Mouse (Mus musculus) kidney, adult 9 months (tissue): ENCODE measurements at regions not wholly inside any gene's neighbourhood (a gene's known extent, or its start where the extent isn't known, plus 50 kb on each side); places are given as distances from the start of the nearest gene placed in this dataset.
A peak's percentile ranks its signal among the peaks of the same experiment; 100 is the strongest.

Source experiments
- DNase-seq: peaks from one replicate; pipeline ENCODE4 v3.0.0; 2022

GRCm38 (mm10) chr6:147833501-147833900 lies 213.6 kb upstream of the Far2 start:
- no peak for DNase-seq

GRCm38 (mm10) chr6:147838846-147839245 lies 208.2 kb upstream of the Far2 start:
- DNase-seq = no peak

- DNase-seq = no peak
These were observed 197.1 kb upstream of the Far2 start for GRCm38 (mm10) chr6:147849988-147850387.

DNA sequence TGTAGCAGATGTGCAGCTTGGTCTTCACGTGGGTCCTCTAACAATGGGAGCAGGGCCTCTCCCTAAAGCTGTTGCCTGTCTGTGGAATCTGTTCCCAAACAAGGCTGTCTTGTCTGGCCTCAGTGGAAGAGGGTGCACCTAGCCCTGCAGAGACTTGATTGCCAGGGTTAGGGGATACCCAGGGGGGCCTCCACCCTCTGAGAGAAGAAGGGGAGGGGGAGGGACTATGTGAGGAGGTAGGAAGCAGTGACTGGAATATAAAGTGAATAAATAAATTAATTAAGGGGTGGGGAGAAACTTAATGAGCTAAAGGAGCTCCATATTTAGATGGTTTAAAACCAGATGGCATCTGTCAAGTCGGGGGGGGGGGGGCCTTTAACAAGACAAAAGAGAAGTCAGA lies 185.9 kb upstream of the Far2 start:
- no peak for DNase-seq

GRCm38 (mm10) chr6:147871033-147871432 lies 176.0 kb upstream of the Far2 start:
- DNase-seq = no peak

DNA sequence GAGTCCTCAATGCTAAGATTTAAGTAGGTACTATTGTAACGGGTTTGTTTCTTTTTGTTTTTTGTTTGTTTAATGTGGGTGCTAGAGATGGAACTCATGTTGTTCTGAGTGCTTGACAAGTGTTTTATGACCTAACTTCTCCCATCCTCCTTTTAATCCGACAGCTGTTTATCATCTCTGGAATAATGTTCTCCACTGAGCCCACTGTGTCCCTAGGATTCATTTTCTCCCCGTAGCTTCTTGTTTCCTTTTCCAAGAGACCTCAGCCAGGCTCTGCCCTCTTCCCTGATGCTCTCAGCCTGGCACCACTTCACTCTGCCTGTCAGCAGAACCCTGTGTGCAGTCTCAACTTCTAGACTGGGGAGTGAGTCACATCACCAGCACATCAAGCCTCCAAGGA lies 173.9 kb upstream of the Far2 start:
- no peak for DNase-seq

GRCm38 (mm10) chr6:147878485-147878884 lies 168.6 kb upstream of the Far2 start:
- DNase-seq = no peak

DNA sequence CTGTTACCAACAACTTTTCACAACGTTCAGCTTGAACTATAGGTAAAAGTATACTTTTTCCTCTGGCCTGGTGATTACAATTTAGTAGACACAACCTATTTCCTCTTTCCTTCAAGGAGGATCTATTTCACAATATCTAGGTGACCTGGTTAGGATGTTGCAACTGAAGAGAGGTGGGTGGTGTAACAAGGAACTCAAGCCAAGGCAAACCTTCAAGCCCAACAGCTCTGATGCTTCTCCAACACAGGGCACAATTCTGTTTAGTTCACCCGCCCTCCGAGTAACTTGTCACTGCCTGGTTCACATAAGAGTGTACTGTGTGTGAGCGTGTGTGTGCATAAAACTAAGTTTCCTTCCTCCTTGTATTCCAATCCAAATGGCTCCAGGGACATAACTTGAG lies 161.2 kb upstream of the Far2 start:
- no peak for DNase-seq

GRCm38 (mm10) chr6:147919697-147920096 lies 127.4 kb upstream of the Far2 start:
- DNase-seq = no peak

- no peak for DNase-seq
These were observed 126.0 kb upstream of the Far2 start for GRCm38 (mm10) chr6:147921091-147921490.

DNA sequence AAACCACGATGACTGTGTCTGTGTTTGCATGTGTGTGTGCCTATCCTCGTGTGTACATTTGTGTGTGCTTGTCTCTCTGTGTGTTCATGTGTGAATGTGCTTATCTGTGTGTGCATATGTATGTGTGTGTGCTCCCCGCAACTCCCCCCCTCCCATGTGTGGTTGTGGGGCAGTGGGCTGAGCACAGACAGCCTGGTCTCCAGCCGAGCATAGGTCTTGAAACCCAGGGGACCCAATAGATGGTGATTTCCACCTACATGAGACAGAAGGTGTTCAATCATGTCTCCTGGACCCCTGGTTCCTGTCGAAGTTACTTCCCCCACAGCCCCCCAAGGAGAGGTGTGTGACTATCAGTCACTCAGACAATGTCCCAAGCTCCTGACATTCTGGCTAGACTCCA lies 124.6 kb upstream of the Far2 start:
- DNase-seq = no peak

- no peak for DNase-seq
These were observed 123.8 kb upstream of the Far2 start for GRCm38 (mm10) chr6:147923246-147923645.

- DNase-seq = no peak
These were observed 118.1 kb upstream of the Far2 start for GRCm38 (mm10) chr6:147928951-147929350.

DNA sequence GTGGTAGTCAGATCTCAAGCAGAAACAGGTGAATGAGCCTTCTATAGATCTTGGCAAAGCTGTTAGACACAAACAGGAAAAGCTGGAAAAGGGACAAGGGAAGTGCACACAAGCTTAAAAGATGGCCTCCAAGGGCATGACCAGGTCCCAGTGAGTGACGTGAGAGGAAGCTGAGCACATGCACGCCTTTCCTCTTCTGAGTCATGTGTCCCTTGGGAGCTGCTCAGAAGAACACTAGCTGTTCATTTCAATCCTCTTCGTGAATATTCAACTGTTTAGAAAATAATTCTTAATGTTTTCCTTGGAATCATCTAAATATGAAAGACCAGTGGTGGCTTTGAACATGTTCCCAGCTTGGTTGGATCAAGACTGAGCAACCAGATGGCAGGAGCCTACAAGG lies 103.0 kb upstream of the Far2 start:
- no peak for DNase-seq

DNA sequence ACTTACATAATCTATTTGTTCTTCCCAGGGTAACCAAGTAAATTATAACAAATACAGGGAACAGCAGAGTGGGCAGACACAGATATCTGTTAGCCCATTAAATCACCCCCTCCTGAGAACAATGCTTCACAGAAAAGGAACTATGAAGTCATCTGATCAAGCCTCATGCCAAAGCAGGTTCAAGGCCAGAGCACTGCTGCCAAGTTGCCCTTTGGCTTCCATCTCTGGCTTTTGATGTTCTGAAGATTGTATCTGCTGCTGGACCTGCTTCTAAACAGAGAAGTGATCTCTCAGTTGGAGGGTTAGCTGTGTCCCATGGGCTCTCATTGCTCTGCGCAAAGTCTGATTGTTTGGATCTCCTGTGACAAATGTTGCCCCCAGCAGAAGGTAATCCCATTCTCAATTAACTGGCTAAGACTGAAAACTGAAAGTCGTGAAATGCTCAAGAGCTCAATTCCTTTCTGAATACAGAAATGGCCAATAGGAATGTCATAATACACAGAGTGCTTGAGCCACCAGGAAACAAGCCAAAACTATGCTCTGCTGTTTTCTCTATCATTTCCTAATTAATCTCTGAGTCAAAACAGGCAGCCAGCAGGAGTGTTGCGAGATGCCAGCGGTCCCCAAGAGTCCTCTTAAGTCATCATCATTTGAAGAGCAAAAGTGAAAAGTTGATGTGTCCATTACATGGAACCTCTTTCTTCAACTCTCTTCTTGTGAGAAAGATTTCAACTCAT lies 102.0 kb upstream of the Far2 start:
- no peak for DNase-seq

- no peak for DNase-seq
These were observed 99.1 kb upstream of the Far2 start for GRCm38 (mm10) chr6:147947997-147948396.

- no peak for DNase-seq
These were observed 95.4 kb upstream of the Far2 start for GRCm38 (mm10) chr6:147951642-147952041.

GRCm38 (mm10) chr6:147953058-147953679 lies 93.9 kb upstream of the Far2 start:
- no peak for DNase-seq

DNA sequence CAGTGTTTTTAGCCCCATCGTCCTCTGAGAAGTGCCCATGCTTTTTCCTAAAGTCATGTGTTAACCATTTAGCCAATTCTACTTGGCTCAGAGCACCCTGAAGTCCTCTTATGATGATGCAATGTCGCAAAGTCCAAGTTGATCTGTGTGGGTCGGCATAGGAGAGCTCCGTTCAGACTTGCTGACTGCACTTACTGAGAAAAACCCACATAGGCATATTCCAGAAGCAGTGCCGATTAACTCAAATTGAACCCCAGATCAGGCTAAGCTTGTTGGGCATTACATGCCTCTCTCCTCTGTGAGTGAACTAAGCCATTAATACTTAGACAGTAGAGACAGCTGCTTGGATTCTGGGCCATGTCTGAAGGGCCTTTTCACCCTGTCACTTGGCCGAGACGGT lies 93.3 kb upstream of the Far2 start:
- DNase-seq = peak; percentile 88

- DNase-seq = no peak
These were observed 92.8 kb upstream of the Far2 start for GRCm38 (mm10) chr6:147954253-147954652.

- DNase-seq = peak; percentile 53
These were observed 91.9 kb upstream of the Far2 start for GRCm38 (mm10) chr6:147954967-147955830.

DNA sequence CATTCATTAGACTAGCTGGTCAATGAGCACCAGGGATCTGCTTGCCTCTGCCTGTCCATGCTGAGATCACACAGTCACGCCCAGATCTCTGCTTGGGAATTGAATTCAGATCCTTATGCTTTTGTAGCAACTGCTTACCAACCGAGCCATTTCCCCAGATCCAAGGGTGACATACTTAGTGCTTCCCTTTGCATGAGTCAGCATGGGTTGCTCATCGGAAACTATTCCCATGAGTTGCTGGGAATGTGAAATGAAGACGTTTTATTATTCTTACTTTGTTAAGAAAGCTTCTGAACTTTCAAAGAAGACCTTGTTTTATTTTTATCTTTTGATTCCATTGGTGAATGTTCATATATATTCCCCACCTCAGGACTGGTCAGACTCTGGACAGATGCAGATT lies 82.3 kb upstream of the Far2 start:
- no peak for DNase-seq

DNA sequence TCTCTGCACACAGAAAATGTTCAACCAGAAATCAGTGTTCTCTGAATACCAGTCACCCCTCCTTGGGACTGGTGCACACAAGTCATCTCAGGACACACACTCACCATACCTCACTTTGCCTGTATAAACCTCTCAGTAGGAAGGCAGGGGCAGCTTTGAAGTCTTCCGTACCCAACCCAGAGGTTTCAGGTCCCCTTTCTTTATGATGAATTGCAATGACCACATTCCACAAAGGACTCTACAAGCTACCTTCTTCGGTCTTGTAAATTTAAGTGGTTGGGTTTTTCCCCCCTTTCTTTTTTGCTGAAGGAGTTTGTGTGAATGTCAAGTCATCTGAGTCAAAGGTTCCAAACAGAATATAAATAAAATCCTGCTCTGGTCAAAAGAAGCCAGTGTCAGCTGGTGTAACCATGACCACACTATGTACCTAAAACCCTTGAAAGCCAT lies 76.9 kb upstream of the Far2 start:
- no peak for DNase-seq

DNA sequence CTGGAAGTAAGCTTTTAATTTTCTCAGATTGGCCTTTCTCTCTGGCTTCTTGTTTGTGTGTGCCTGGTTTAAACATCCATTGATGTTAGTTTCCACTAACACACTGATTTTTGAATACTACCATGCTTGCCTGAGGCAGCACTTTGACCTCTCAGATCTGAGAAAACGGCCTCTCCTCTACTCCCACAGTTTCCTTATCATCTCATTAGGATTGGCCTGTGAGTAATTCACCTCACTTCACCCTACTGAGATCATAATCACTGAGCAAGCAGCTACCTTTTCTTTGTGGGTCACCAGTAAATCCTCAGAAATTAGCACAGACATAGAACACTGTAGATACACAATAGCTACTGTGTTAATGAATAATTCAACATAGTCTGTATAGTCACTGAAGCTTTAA lies 74.5 kb upstream of the Far2 start:
- DNase-seq = no peak
